Mouse (Mus musculus): ENCODE results near the gene Prkar2b. TPM values are rescaled to one million over a fixed set of nuclear protein-coding genes. Genes with fewer than 3 reads are reported as not detected.

Gene Prkar2b
- polyA plus RNA-seq, 1 experiment from 2014 or later = 12.7 TPM

GRCm38 (mm10) chr12:32092452-32092851 lies 31.4 kb upstream of the Prkar2b start:
- Histone ChIP-seq H3K9me3 (ENCODE audit: control insufficient read depth, low read length) (no peaks in the 10 kb centered on the region), H3K9ac (ENCODE audit: low read depth, low read length) (no peak overlapping the region), H3K4me1 (ENCODE audit: control insufficient read depth, insufficient read depth, low read length) (0 out of 2 replicates have a peak, but pooled peaks cover 2% of the 10 kb centered on the region), H3K27me3 (replicated peaks; ENCODE audit: control insufficient read depth, insufficient read depth, low read length) (no peaks in the 10 kb centered on the region), H3K36me3 (ENCODE audit: control insufficient read depth, insufficient read depth, low read length) (no peaks in the 10 kb centered on the region), H3K27ac (ENCODE audit: low read length) (no peak overlapping the region), H3K4me3 (ENCODE audit: low read length) (no peak overlapping the region), H3K4me2 (ENCODE audit: low read depth, low read length) (no peak overlapping the region)
- ATAC-seq = no peak
- WGBS = 92% methylated on average over 4 of the region's 4 CpGs

GRCm38 (mm10) chr12:32088566-32088965 lies 27.5 kb upstream of the Prkar2b start:
- Histone ChIP-seq H3K4me2 (ENCODE audit: low read depth, low read length) (no peak overlapping the region), H3K4me1 (ENCODE audit: control insufficient read depth, insufficient read depth, low read length) (no peaks in the 10 kb centered on the region), H3K27me3 (replicated peaks; ENCODE audit: control insufficient read depth, insufficient read depth, low read length) (no peaks in the 10 kb centered on the region), H3K9ac (ENCODE audit: low read depth, low read length) (no peak overlapping the region), H3K9me3 (ENCODE audit: control insufficient read depth, low read length) (no peaks in the 10 kb centered on the region), H3K4me3 (ENCODE audit: low read length) (no peak overlapping the region), H3K27ac (ENCODE audit: low read length) (no peak overlapping the region), H3K36me3 (ENCODE audit: control insufficient read depth, insufficient read depth, low read length) (no peaks in the 10 kb centered on the region)
- ATAC-seq = no peak
- 68% methylated on average over 3 of the region's 3 CpGs for WGBS

- Histone ChIP-seq H3K36me3 (ENCODE audit: control insufficient read depth, insufficient read depth, low read length) (no peaks in the 10 kb centered on the region), H3K4me2 (ENCODE audit: low read depth, low read length) (no peak overlapping the region), H3K9ac (ENCODE audit: low read depth, low read length) (no peak overlapping the region), H3K27ac (ENCODE audit: low read length) (no peak overlapping the region), H3K4me1 (ENCODE audit: control insufficient read depth, insufficient read depth, low read length) (no peaks in the 10 kb centered on the region), H3K9me3 (ENCODE audit: control insufficient read depth, low read length) (no peaks in the 10 kb centered on the region), H3K4me3 (ENCODE audit: low read length) (no peak overlapping the region), H3K27me3 (replicated peaks; ENCODE audit: control insufficient read depth, insufficient read depth, low read length) (no peaks in the 10 kb centered on the region)
- ATAC-seq = no peak
- whole genome bisulfite sequencing = 63% methylated on average over 8 of the region's 8 CpGs
Observed at GRCm38 (mm10) chr12:32087339-32087738, 26.2 kb upstream of the Prkar2b start.

- Histone ChIP-seq H3K4me1 (ENCODE audit: control insufficient read depth, insufficient read depth, low read length) (no peaks in the 10 kb centered on the region), H3K9ac (ENCODE audit: low read depth, low read length) (no peak overlapping the region), H3K9me3 (ENCODE audit: control insufficient read depth, low read length) (no peaks in the 10 kb centered on the region), H3K4me3 (ENCODE audit: low read length) (no peak overlapping the region), H3K27me3 (replicated peaks; ENCODE audit: control insufficient read depth, insufficient read depth, low read length) (no peaks in the 10 kb centered on the region), H3K27ac (ENCODE audit: low read length) (no peak overlapping the region), H3K36me3 (ENCODE audit: control insufficient read depth, insufficient read depth, low read length) (no peaks in the 10 kb centered on the region), H3K4me2 (ENCODE audit: low read depth, low read length) (no peak overlapping the region)
- 65% methylated on average over 3 of the region's 3 CpGs for WGBS
- no peak for ATAC-seq
Observed at GRCm38 (mm10) chr12:32086874-32087273, 25.8 kb upstream of the Prkar2b start.

- ATAC-seq = no peak
- Histone ChIP-seq H3K4me3 (ENCODE audit: low read length) (no peak overlapping the region), H3K9ac (ENCODE audit: low read depth, low read length) (no peak overlapping the region), H3K27me3 (replicated peaks; ENCODE audit: control insufficient read depth, insufficient read depth, low read length) (no peaks in the 10 kb centered on the region), H3K4me1 (ENCODE audit: control insufficient read depth, insufficient read depth, low read length) (no peaks in the 10 kb centered on the region), H3K36me3 (ENCODE audit: control insufficient read depth, insufficient read depth, low read length) (no peaks in the 10 kb centered on the region), H3K4me2 (ENCODE audit: low read depth, low read length) (no peak overlapping the region), H3K27ac (ENCODE audit: low read length) (no peak overlapping the region), H3K9me3 (ENCODE audit: control insufficient read depth, low read length) (no peaks in the 10 kb centered on the region)
- 82% methylated on average over 3 of the region's 3 CpGs for WGBS
Observed at GRCm38 (mm10) chr12:32085856-32086255, 24.8 kb upstream of the Prkar2b start.

GRCm38 (mm10) chr12:32085189-32085588 lies 24.1 kb upstream of the Prkar2b start:
- Histone ChIP-seq H3K4me1 (ENCODE audit: control insufficient read depth, insufficient read depth, low read length) (no peaks in the 10 kb centered on the region), H3K9me3 (ENCODE audit: control insufficient read depth, low read length) (no peaks in the 10 kb centered on the region), H3K9ac (ENCODE audit: low read depth, low read length) (no peak overlapping the region), H3K4me2 (ENCODE audit: low read depth, low read length) (no peak overlapping the region), H3K27ac (ENCODE audit: low read length) (no peak overlapping the region), H3K36me3 (ENCODE audit: control insufficient read depth, insufficient read depth, low read length) (no peaks in the 10 kb centered on the region), H3K4me3 (ENCODE audit: low read length) (no peak overlapping the region), H3K27me3 (replicated peaks; ENCODE audit: control insufficient read depth, insufficient read depth, low read length) (no peaks in the 10 kb centered on the region)
- no peak for ATAC-seq

- H3K4me1 ChIP-seq (ENCODE audit: control insufficient read depth, insufficient read depth, low read length) = no peaks in the 10 kb centered on the region
- no peaks in the 10 kb centered on the region for H3K27me3 ChIP-seq (replicated peaks; ENCODE audit: control insufficient read depth, insufficient read depth, low read length)
- no peak overlapping the region for H3K4me3 ChIP-seq (ENCODE audit: low read length)
- H3K9ac ChIP-seq (ENCODE audit: low read depth, low read length) = no peak overlapping the region
- H3K27ac ChIP-seq (ENCODE audit: low read length) = no peak overlapping the region
- ATAC-seq = no peak
- WGBS = 64% methylated on average over 5 of the region's 5 CpGs
- H3K9me3 ChIP-seq (ENCODE audit: control insufficient read depth, low read length) = no peaks in the 10 kb centered on the region
- H3K4me2 ChIP-seq (ENCODE audit: low read depth, low read length) = no peak overlapping the region
- no peaks in the 10 kb centered on the region for H3K36me3 ChIP-seq (ENCODE audit: control insufficient read depth, insufficient read depth, low read length)
Observed at GRCm38 (mm10) chr12:32084601-32085000, 23.5 kb upstream of the Prkar2b start.

- H3K9me3 ChIP-seq (ENCODE audit: control insufficient read depth, low read length) = no peaks in the 10 kb centered on the region
- no peak for ATAC-seq
- H3K36me3 ChIP-seq (ENCODE audit: control insufficient read depth, insufficient read depth, low read length) = no peaks in the 10 kb centered on the region
- H3K27ac ChIP-seq (ENCODE audit: low read length) = no peak overlapping the region
- 80% methylated on average over 9 of the region's 9 CpGs for WGBS
- no peaks in the 10 kb centered on the region for H3K27me3 ChIP-seq (replicated peaks; ENCODE audit: control insufficient read depth, insufficient read depth, low read length)
- no peak overlapping the region for H3K9ac ChIP-seq (ENCODE audit: low read depth, low read length)
- no peak overlapping the region for H3K4me3 ChIP-seq (ENCODE audit: low read length)
- H3K4me1 ChIP-seq (ENCODE audit: control insufficient read depth, insufficient read depth, low read length) = no peaks in the 10 kb centered on the region
- H3K4me2 ChIP-seq (ENCODE audit: low read depth, low read length) = no peak overlapping the region
Observed at GRCm38 (mm10) chr12:32080692-32081091, 19.6 kb upstream of the Prkar2b start.

- no peak for ATAC-seq
Observed at GRCm38 (mm10) chr12:32077403-32077802, 16.3 kb upstream of the Prkar2b start.

More at GRCm38 (mm10) chr12:32077403-32077802, 16.3 kb upstream of the Prkar2b start:
- no peak overlapping the region for H3K4me3 ChIP-seq (ENCODE audit: low read length)
- H3K27ac ChIP-seq (ENCODE audit: low read length) = no peak overlapping the region
- no peak overlapping the region for H3K9ac ChIP-seq (ENCODE audit: low read depth, low read length)
- H3K4me2 ChIP-seq (ENCODE audit: low read depth, low read length) = no peak overlapping the region
- no peaks in the 10 kb centered on the region for H3K4me1 ChIP-seq (ENCODE audit: control insufficient read depth, insufficient read depth, low read length)
- H3K27me3 ChIP-seq (replicated peaks; ENCODE audit: control insufficient read depth, insufficient read depth, low read length) = no peaks in the 10 kb centered on the region
- H3K9me3 ChIP-seq (ENCODE audit: control insufficient read depth, low read length) = no peaks in the 10 kb centered on the region
- H3K36me3 ChIP-seq (ENCODE audit: control insufficient read depth, insufficient read depth, low read length) = no peaks in the 10 kb centered on the region
- 95% methylated on average over 6 of the region's 6 CpGs for WGBS

All from intestine, embryonic 16.5 days (tissue).